Mouse (Mus musculus): ENCODE measurements at regions not wholly inside any gene's neighbourhood (a gene's known extent, or its start where the extent isn't known, plus 50 kb on each side); places are given as distances from the start of the nearest gene placed in this dataset.

DNA sequence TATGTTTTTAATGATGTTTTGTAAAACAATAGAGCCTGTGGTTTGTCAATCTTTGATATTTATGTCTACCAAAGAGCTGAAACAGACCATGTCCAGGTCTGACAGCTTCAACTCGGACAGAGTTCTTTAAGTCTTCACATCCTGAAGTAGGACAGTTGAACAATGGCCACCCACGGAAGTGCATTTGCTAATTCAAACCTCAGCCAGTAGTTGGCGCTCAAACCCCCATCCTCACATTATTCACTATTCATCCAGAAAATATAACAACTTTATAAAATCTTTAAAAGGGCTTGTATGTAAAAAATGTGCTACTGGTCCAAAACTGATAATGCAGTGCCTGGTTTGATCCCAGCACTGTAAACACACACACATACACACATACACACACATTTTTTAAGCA, 202.9 kb downstream of the Sp3 start:
- ATAC-seq (replicated peaks; ENCODE audit: low FRiP score) (no peak), DNase-seq (ENCODE audit: low spot score) (no peak)
- H3K9ac ChIP-seq (ENCODE audit: low read length): no peak overlapping the region
- H3K4me2 ChIP-seq (ENCODE audit: low read depth, low read length, severe bottlenecking): no peak overlapping the region
- no peak overlapping the region for H3K27ac ChIP-seq (ENCODE audit: low read depth, low read length)
- H3K4me1 ChIP-seq (replicated peaks; ENCODE audit: control insufficient read depth, insufficient read depth, low read length): no peaks in the 10 kb centered on the region
- H3K4me3 ChIP-seq (ENCODE audit: low read depth, low read length): no peak overlapping the region
- no peaks in the 10 kb centered on the region for H3K36me3 ChIP-seq (ENCODE audit: control insufficient read depth, insufficient read depth, low read length)
- no peaks in the 10 kb centered on the region for H3K27me3 ChIP-seq (ENCODE audit: control insufficient read depth, insufficient read depth, low read length)
- H3K9me3 ChIP-seq (ENCODE audit: control insufficient read depth, low read length): no peaks in the 10 kb centered on the region
- 69% methylated on average over 3 of the region's 3 CpGs for WGBS

DNA sequence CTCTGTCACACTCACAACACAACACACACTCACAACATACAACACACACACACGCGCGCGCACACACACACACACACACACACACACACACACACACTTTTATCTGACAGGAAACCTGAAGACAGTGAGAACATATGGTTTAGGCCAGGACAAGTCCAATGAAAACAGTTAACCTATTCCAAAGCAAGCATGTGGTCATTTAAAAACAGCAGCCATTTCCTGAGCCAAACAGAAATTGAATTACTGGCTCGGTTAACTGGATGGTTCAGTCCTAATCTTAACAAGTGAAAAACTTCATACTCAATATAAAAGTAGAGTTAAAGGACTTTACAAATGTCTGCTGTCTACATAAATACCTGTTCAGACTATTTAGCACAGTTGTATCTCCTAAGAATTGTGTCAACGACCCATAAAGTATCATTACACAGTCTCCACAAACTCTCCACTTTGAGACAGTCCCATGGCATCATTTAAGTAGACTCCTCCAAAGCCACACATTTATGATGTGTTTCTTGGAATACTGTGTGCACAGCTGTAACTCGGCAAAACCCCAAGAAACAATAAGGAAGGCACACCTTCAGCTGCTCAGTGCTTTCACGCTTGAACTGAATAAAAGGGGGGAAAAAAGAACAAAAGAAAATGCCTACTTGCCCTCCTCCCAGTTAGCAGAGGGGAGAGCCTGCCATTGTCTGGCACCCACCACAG, 202.3 kb downstream of the Sp3 start:
- H3K36me3 ChIP-seq (ENCODE audit: control insufficient read depth, insufficient read depth, low read length): no peaks in the 10 kb centered on the region
- H3K27ac ChIP-seq (ENCODE audit: low read depth, low read length): no peak overlapping the region
- no peaks in the 10 kb centered on the region for H3K4me1 ChIP-seq (replicated peaks; ENCODE audit: control insufficient read depth, insufficient read depth, low read length)
- H3K4me2 ChIP-seq (ENCODE audit: low read depth, low read length, severe bottlenecking): no peak overlapping the region
- no peak overlapping the region for H3K4me3 ChIP-seq (ENCODE audit: low read depth, low read length)
- WGBS: 81% methylated on average over 8 of the region's 8 CpGs
- no peaks in the 10 kb centered on the region for H3K27me3 ChIP-seq (ENCODE audit: control insufficient read depth, insufficient read depth, low read length)
- no peak overlapping the region for H3K9ac ChIP-seq (ENCODE audit: low read length)
- DNase-seq (ENCODE audit: low spot score) (no peak), ATAC-seq (replicated peaks; ENCODE audit: low FRiP score) (no peak)
- H3K9me3 ChIP-seq (ENCODE audit: control insufficient read depth, low read length): no peaks in the 10 kb centered on the region

DNA sequence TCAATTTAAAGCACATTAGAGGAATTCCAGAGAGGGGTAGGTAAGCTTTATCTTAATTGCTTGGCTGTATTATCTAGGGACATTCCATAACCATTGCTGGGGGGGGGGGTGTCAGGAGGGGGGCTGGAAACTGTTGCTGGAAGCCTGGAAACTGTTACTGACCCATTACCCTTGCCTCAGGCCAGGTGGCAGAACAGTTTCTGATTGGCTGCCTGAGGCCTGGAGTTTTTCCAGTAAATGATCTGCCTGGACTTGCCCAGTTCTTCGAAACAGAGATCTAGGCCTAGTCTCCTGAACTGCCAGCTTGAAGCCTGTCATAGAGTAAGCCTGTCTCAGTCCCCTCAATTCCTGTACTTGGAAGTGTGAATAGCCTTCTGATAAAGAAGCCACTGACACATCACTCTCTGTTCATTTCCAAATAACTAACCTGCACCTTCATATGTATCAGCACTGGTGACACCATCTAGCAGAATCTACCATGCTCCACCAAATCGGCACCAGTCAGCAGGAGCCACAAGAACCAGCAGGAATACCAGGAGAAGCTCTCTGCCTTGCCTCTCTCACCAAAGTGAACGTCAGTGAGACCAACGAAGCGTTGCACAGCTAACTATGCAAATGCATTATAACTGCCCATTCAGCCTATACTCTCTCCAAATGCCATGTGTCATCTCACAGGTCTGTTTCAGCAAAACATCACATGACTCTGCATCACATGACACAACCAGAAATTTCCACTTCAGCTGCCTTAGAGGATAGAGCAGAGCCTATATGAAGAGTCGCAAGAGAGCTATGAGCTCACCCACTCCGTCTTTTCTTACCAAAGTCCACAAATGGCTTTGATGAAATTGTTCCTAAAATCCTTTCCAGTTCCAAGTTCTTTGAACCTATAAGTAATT, 200.7 kb downstream of the Sp3 start:
- no peak overlapping the region for H3K4me2 ChIP-seq (ENCODE audit: low read depth, low read length, severe bottlenecking)
- no peak overlapping the region for H3K27ac ChIP-seq (ENCODE audit: low read depth, low read length)
- no peaks in the 10 kb centered on the region for H3K27me3 ChIP-seq (ENCODE audit: control insufficient read depth, insufficient read depth, low read length)
- no peak for DNase-seq (ENCODE audit: low spot score)
- H3K4me3 ChIP-seq (ENCODE audit: low read depth, low read length): no peak overlapping the region
- no peak overlapping the region for H3K9ac ChIP-seq (ENCODE audit: low read length)
- WGBS: 92% methylated on average over 7 of the region's 7 CpGs
- no peaks in the 10 kb centered on the region for H3K4me1 ChIP-seq (replicated peaks; ENCODE audit: control insufficient read depth, insufficient read depth, low read length)
- H3K9me3 ChIP-seq (ENCODE audit: control insufficient read depth, low read length): no peaks in the 10 kb centered on the region
- no peaks in the 10 kb centered on the region for H3K36me3 ChIP-seq (ENCODE audit: control insufficient read depth, insufficient read depth, low read length)
- ATAC-seq (replicated peaks; ENCODE audit: low FRiP score): no peak

DNA sequence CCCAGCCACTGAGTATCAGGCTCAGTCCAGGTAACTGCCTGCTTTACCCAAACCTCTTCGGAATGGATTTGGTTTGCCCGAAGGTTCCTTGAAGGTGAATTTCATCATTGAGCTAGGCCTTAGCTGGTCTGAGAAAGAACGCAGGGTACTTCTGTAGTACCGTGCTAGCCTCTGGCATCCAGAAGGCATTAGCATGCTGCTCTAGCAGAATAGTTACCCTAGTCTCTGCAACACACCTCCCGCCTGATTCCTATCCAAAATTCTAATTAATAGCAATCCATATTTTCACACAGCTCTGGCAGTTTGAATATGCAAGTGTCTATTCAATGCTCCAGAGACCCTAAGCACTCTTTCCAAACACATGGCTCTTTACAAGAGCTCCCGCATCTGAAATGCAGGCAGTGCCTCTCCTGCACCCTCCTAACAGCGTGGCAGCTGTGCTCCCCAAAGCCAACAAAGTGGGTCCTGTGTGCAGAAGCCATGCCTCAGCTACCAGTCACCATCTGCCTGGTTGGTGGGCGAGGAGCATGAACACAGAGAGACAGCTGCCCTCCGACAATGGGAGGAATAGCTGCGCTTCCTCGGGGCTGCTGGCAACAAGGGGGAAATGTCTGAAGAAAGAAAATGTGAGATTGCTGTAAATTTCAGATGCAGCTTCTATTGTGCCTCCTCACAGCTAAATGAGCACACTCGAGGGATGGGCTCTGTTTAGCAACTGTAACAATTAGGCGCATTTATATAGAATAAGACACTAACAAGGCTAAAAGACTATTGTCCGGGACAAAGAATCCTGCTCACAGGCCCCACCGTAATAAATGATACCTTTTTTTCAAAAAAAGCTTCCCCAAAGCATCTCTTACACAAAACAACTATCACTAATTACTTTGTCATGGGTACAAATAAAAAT, 198.6 kb downstream of the Sp3 start:
- Histone ChIP-seq H3K36me3 (ENCODE audit: control insufficient read depth, insufficient read depth, low read length) (no peaks in the 10 kb centered on the region), H3K4me3 (ENCODE audit: low read depth, low read length) (no peak overlapping the region), H3K9ac (ENCODE audit: low read length) (no peak overlapping the region), H3K9me3 (ENCODE audit: control insufficient read depth, low read length) (no peaks in the 10 kb centered on the region), H3K27me3 (ENCODE audit: control insufficient read depth, insufficient read depth, low read length) (no peaks in the 10 kb centered on the region), H3K4me2 (ENCODE audit: low read depth, low read length, severe bottlenecking) (no peak overlapping the region), H3K27ac (ENCODE audit: low read depth, low read length) (peak overlapping the region; percentile 55; the same call in 1 of the 2 replicates), H3K4me1 (replicated peaks; ENCODE audit: control insufficient read depth, insufficient read depth, low read length) (no peaks in the 10 kb centered on the region)
- peak; percentile 58 for ATAC-seq (replicated peaks; ENCODE audit: low FRiP score)
- WGBS: 76% methylated on average over 15 of the region's 15 CpGs
- no peak for DNase-seq (ENCODE audit: low spot score)

DNA sequence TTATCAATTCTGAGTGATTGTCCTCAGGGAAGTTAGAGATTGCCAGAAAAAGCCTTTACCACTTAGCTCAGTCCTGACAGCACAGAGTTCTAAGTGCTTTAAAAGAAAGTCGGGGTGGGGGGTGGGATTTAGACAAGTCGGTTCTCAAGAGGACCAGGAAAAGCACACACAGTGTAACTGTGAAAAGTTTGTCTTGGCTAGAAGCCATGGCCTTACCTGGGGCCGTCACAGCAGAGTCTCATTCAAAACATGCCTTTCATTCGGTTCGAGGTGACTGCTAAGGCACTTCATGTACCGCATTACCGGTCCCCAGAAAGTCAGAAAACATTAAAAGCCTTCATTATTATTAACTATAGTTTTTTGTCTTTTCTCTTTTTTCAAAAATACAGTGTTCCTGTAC, 197.9 kb downstream of the Sp3 start:
- ATAC-seq (replicated peaks; ENCODE audit: low FRiP score): no peak

DNA sequence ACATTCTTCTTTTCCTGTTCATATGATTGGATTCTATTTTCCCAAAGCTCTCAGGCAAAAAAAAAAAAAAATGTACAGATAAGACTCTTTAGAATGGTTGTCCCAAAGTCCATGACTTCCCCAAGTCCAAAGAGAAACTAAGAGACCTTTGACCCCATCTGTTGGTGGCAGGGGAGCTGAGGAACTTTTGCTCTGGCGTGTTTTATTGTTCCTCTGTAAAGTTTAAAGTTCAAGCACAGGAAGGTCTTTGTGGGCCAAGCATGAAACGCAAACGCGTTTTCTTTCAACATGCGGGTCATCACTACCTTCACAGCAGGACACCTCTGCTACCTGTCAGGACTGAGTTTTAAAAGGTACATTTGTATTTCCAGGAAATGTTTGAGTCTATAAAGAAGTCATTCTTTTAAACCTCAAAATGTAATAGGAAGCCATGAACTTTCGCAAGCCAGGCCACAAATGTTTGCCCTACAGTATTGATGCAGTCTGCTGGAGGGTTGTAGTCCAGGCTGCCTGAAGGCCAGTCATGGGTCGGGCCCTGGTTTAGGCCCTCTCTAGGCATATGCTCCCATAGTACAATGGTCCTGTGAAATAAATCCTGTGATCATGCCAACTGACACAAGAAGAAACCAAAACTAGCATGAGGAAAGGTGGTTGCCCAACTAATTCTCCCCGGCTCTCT, 194.7 kb downstream of the Sp3 start:
- Histone ChIP-seq H3K9ac (ENCODE audit: low read length) (no peak overlapping the region), H3K4me3 (ENCODE audit: low read depth, low read length) (no peak overlapping the region), H3K4me1 (replicated peaks; ENCODE audit: control insufficient read depth, insufficient read depth, low read length) (no peaks in the 10 kb centered on the region), H3K27me3 (ENCODE audit: control insufficient read depth, insufficient read depth, low read length) (no peaks in the 10 kb centered on the region), H3K36me3 (ENCODE audit: control insufficient read depth, insufficient read depth, low read length) (no peaks in the 10 kb centered on the region), H3K27ac (ENCODE audit: low read depth, low read length) (no peak overlapping the region), H3K4me2 (ENCODE audit: low read depth, low read length, severe bottlenecking) (no peak overlapping the region), H3K9me3 (ENCODE audit: control insufficient read depth, low read length) (no peaks in the 10 kb centered on the region)
- ATAC-seq (replicated peaks; ENCODE audit: low FRiP score) (no peak), DNase-seq (ENCODE audit: low spot score) (no peak)
- WGBS: 89% methylated on average over 8 of the region's 8 CpGs

More for the DNA sequence above, 197.9 kb downstream of the Sp3 start:
- H3K9me3 ChIP-seq (ENCODE audit: control insufficient read depth, low read length): no peaks in the 10 kb centered on the region
- no peaks in the 10 kb centered on the region for H3K36me3 ChIP-seq (ENCODE audit: control insufficient read depth, insufficient read depth, low read length)
- no peaks in the 10 kb centered on the region for H3K4me1 ChIP-seq (replicated peaks; ENCODE audit: control insufficient read depth, insufficient read depth, low read length)
- H3K4me3 ChIP-seq (ENCODE audit: low read depth, low read length): no peak overlapping the region
- H3K9ac ChIP-seq (ENCODE audit: low read length): no peak overlapping the region
- H3K4me2 ChIP-seq (ENCODE audit: low read depth, low read length, severe bottlenecking): no peak overlapping the region
- H3K27ac ChIP-seq (ENCODE audit: low read depth, low read length): no peak overlapping the region
- 70% methylated on average over 7 of the region's 7 CpGs for WGBS
- no peak for DNase-seq (ENCODE audit: low spot score)
- no peaks in the 10 kb centered on the region for H3K27me3 ChIP-seq (ENCODE audit: control insufficient read depth, insufficient read depth, low read length)

DNA sequence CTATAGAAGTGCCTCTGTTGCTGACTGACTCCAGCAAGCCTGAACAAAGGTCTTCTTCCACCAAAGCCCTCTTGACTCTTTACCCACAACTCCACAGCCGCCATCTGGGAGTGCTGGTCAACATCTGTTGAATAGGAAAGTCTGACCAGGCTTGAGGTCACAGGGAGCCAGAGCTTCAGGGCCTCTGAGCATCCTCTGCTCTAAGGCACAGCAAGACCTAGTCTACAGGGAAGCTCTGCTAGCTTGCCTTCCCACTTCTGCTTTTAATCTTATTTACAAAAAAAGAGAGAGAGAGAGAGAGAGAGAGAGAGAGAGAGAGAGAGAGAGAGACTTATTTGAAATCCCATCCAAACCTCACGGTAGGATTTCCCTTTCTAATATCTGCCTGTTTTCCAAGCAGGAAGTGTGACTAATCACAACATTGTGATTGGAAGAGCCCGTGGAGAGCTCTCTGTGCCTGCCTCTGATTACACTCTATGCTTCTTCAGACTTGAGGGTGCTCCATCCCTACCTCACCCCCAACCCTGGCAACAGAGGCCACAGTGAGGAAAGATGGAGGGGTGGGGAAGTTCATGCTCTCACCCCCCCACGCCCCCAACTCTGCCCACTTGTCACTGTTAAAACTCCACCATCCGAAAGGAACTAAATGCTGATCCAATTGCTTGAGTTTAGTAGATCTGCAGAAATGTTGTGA, 194.1 kb downstream of the Sp3 start:
- DNase-seq (ENCODE audit: low spot score): no peak
- H3K27me3 ChIP-seq (ENCODE audit: control insufficient read depth, insufficient read depth, low read length): no peaks in the 10 kb centered on the region
- WGBS: 59% methylated on average over 5 of the region's 5 CpGs

More for the DNA sequence above, 194.1 kb downstream of the Sp3 start:
- ATAC-seq (replicated peaks; ENCODE audit: low FRiP score): no peak
- H3K4me1 ChIP-seq (replicated peaks; ENCODE audit: control insufficient read depth, insufficient read depth, low read length): no peaks in the 10 kb centered on the region
- no peaks in the 10 kb centered on the region for H3K36me3 ChIP-seq (ENCODE audit: control insufficient read depth, insufficient read depth, low read length)
- no peak overlapping the region for H3K4me3 ChIP-seq (ENCODE audit: low read depth, low read length)
- no peaks in the 10 kb centered on the region for H3K9me3 ChIP-seq (ENCODE audit: control insufficient read depth, low read length)
- H3K4me2 ChIP-seq (ENCODE audit: low read depth, low read length, severe bottlenecking): no peak overlapping the region
- no peak overlapping the region for H3K27ac ChIP-seq (ENCODE audit: low read depth, low read length)
- H3K9ac ChIP-seq (ENCODE audit: low read length): no peak overlapping the region

All from forebrain, embryonic 11.5 days (tissue).